Mouse (Mus musculus) liver, embryonic 14.5 days (tissue): ENCODE measurements around the gene Slc35a1.

Source experiments
- CTCF ChIP-seq: IDR thresholded peaks from 2 replicates; pipeline ENCODE4 v1.5.1; 2016; ENCODE audit warnings: antibody characterized with exemption, low read depth, control low read depth
- EP300 ChIP-seq: IDR thresholded peaks from 2 replicates; pipeline ENCODE4 v1.6.1; 2016; ENCODE audit warnings: antibody characterized with exemption, low read depth

DNA sequence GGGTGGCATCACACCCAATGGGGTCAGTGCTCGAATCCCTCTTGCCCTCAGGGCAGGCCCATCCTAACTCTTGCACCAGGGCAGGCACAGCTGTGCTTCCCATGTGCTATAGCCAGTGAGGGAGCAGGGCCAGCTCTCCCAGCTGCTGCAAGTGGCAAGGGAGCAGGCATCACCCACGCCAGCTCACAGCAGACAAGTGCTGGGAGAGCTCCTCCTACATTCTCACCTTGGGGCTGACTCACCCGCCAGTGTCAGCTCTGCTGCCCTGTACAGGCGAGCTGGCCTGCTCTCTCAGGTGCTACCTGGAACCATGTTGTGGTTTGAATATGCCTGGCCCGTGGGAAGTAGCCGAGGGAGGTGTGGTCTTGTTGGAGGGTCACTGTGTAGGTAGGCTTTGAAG is 25.3 kb downstream of the Slc35a1 start:
- TF ChIP-seq CTCF = no peak
- TF ChIP-seq EP300 = no peak
